Mouse (Mus musculus): ENCODE results near the gene Xxylt1. TPM values are rescaled to one million over a fixed set of nuclear protein-coding genes. Genes with fewer than 3 reads are reported as not detected.
A peak's percentile ranks its signal among the peaks of the same experiment; 100 is the strongest.

The Xxylt1 gene
- total RNA-seq (2021) = 10 to 100 TPM; 22.2 to 22.6 TPM

DNA sequence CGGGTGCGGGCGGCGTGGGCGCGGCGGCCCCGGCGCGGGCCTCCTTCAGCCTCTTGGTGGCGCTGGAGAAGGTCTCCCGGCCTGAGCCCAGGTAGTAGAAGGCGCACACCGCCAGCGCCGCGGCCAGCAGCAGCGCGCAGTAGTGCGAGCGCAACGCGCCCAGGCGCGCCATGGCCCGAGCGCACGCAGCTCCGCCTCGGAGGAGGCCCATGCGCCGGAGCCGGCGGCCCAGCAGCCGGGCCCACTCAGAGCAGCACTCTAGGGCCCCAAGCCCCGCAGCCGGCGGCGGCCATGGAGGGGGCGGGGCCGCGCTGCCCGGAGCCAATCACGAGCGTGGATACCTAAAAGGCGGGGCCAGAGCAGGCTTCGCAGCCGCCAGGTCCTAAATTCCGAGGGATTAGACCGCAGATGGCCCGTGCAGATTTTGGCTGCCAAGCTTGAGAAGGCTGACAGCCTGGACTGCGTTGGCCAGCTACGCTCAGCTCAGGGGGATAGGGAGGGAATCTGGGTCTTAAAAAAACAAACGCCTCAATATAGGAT lies at the start of gene Xxylt1:
TSS of gene Xxylt1 (minus strand) at position 308 of the 540 bp plus-strand sequence.
- intact Hi-C loops (cut with DNase I) = loop anchor here (2.0 kb wide), 1 partner anchor 274 kb away; no protein-coding TSS in a partner anchor
- peak; percentile 95 to 96 for DNase-seq (ENCODE audit: extremely low spot score in 1 of 2, low spot score in 2 of 2)

DNA sequence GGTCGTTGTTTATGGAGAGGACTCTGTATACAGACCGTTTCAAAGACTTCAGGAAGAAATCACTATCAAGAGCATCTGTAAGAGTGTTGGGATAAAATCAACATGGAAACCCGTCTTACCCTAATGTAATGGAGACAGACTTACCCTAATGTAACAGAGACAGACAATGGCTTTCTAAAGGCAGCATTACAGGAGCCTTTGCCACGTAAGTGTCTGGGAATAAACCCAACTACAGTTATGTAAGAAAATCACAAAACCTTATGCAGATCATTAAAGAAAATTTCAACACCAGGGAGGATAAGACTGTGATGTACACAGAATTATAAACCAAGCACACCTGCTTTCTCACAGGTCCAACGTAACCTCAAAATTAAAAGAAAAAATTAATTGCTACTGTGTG lies 46.9 kb upstream of the Xxylt1 start:
- no peak for DNase-seq (ENCODE audit: extremely low spot score in 1 of 2, low spot score in 2 of 2)
- intact Hi-C loops (cut with DNase I) = no loop called here

DNA sequence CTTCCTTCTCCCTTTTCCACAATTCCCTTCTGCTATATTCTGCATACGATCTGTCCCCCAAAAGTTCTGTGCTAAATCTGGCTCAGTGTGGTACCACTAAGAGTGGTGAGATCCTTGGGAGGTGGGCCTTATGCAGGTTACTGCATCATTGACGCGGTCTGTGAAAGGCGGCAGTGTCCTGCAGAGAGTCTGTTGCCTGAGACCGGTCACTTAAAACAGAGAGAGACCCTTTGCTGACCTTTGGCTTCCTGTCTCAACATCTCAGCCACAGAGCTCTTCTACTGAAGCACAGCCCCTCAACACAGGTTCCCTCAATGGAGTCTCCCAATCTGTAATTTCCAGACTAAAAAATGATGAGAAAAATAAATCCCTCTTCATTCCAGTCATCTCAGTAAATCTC lies 43.8 kb upstream of the Xxylt1 start:
- DNase-seq (ENCODE audit: extremely low spot score in 1 of 2, low spot score in 2 of 2) = no peak
- intact Hi-C loops (cut with DNase I) = no loop called here

DNA sequence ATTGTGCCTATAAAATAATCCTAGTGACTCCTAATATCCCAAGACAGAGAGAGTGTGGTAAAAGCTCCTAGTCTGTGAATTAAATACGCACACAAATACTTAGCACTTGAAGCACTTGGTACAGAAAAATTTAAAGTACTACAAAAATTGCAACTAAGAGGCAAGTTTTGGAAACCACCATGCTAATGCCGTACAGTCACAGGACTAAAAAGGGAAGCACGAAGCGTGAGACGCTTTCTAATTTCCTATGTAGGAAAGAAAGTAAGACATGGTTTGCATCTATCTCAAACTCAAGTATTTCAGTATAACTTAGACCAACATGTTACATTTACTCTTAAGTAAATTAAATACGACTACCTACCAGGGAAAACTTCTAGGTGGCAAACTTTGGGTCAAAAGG lies 40.4 kb upstream of the Xxylt1 start:
- intact Hi-C loops (cut with DNase I) = no loop called here

DNA sequence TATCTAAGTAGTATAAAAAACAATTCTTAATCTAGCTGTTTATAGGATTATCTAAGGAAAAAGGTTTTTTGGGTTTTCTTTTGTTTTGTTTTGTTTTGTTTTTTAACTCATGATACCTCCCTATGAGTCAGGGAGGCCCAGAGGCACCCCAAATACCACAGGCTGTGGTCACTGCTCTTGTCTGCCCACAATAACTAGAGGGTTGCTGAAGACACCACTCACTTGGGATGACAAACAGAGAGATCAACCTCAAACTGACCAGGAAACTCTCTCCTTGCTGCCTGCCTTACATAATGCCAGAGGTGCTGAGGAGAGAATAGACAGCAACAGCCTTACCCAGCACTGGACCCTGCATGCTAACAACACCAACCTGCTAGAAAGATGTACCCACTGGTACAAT lies 32.4 kb upstream of the Xxylt1 start:
- DNase-seq (ENCODE audit: extremely low spot score in 1 of 2, low spot score in 2 of 2) = no peak
- intact Hi-C loops (cut with DNase I) = no loop called here

More for the DNA sequence above, 40.4 kb upstream of the Xxylt1 start:
- DNase-seq (ENCODE audit: extremely low spot score in 1 of 2, low spot score in 2 of 2) = no peak

DNA sequence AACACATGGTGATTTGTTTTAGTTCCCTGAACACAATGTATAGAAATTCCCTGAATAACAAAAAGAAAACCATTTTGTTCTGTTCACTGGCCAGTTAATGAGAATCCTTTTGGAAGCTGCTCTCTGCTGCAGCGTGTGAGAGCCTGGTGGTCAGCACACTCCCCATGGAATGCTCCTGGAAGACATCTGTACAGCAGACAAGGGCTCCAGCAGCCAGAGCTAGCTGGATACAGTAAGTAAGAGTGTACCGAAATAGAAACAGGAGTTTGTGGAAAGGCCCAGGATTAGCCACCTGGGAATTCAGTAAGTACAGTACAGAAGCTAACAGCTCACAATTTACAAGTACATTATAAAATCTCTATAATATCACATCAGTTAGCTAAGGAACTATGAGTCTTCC lies 20.1 kb upstream of the Xxylt1 start:
- DNase-seq (ENCODE audit: extremely low spot score in 1 of 2, low spot score in 2 of 2) = no peak
- intact Hi-C loops (cut with DNase I) = loop anchor here (10.0 kb wide), 1 partner anchor 153 kb away; no protein-coding TSS in a partner anchor

DNA sequence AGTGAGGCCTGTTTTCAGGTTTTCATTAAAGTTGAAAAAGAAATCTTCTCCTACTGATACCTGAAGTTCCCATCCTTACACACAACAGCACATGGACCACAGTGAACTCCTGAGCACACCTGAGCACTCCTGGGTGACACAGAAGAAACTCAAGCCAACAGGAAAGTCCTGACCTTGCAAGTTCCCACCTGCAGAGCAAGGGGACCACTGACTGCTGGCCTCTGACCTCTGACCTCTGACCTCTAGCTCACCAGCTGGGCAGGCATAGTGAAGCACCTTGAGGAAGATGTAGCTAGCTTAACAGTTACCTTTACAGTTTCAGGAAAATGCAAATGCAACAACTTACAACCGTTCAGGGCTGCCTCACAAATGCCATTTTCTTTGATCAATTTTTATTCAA lies 18.7 kb upstream of the Xxylt1 start:
- no peak for DNase-seq (ENCODE audit: extremely low spot score in 1 of 2, low spot score in 2 of 2)
- intact Hi-C loops (cut with DNase I) = loop anchor here (10.0 kb wide), 1 partner anchor 155 kb away; no protein-coding TSS in a partner anchor

DNA sequence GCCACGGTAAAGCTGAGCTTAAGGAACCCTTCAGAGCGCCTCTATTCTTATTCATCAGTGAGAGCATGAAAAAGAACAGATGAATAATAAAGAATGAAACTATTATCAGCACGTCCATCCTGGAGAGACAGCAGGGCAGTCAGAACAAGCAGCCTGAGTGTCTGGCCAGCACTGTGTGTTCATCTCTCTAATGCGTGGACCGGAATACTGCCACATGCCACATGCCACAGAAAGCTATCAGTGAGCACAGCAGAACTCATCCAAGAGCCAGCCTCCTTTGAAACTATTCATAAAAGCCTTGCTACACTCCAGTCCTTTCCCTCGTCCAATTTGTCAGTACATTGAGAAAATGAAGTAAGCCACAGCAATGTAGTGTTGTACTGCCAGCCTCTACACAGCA lies 12.8 kb upstream of the Xxylt1 start:
- no peak for DNase-seq (ENCODE audit: extremely low spot score in 1 of 2, low spot score in 2 of 2)
- intact Hi-C loops (cut with DNase I) = no loop called here

DNA sequence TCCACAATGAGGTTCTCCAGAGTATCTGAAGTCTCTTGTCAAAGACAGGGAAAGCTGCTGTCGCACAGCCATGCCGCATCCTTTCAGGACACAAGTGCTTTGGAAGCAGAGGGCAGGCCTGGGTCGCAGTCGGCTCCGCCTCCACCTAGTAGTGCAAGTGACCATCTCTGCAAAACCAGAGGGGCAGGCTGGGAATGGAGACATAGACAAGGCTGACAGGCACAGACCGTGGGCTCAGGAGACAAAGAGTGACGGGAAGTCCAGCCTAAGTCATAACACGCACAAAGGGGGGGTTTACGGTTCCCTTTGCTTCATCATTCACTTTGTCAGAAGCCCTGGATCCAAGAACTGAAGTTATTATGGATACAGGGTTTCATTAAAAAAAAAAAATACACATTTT lies 12.0 kb upstream of the Xxylt1 start:
- no peak for DNase-seq (ENCODE audit: extremely low spot score in 1 of 2, low spot score in 2 of 2)
- intact Hi-C loops (cut with DNase I) = no loop called here

DNA sequence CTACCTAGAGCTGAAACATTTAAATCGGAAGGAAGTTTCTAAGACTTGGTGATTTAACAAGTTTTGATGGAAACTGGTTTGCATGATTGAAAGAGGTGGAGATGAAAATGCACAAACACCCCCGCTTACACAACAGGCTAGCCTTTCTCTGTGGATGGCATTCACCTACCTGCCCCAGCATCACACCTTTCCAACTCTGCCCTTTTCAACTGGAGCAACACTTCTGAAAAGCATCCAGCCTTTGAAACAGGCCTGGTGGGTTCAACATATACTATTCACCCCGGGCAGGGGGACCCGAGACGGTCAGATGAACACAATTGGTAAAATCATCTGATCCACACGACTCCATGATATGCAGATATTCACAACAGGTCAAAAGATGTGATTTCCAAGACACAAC lies 659 bp upstream of the Xxylt1 start:
- no peak for DNase-seq (ENCODE audit: extremely low spot score in 1 of 2, low spot score in 2 of 2)
- intact Hi-C loops (cut with DNase I) = loop anchor here (2.0 kb wide), 1 partner anchor 273 kb away; no protein-coding TSS in a partner anchor

DNA sequence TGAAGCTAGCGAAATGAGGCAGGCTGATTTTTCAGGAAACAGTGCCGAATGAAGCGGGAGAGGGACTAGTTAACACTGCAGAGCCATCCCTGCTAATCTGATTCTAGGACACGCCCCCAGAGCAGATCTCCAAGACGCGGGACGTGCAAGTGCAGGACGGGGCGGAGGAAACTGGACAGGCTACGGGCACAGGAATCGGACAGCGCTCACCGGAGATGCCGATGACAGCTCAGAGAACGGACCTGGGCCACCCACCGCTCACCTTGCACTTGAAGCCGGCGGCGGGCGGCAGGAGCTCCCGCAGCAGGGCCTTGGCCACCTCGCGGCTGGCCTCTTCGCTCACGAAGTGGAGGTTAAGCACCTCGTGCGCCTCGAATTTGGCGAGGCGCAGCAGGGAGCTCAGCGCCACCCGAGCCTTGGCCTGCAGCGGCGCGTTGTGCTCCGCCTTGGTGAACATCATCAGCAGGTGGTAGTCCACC lies 620 bp downstream of the Xxylt1 start:
- DNase-seq (ENCODE audit: extremely low spot score in 1 of 2, low spot score in 2 of 2) = peak; percentile 45 to 79
- intact Hi-C loops (cut with DNase I) = loop anchor here (2.0 kb wide), 1 partner anchor 274 kb away; no protein-coding TSS in a partner anchor

DNA sequence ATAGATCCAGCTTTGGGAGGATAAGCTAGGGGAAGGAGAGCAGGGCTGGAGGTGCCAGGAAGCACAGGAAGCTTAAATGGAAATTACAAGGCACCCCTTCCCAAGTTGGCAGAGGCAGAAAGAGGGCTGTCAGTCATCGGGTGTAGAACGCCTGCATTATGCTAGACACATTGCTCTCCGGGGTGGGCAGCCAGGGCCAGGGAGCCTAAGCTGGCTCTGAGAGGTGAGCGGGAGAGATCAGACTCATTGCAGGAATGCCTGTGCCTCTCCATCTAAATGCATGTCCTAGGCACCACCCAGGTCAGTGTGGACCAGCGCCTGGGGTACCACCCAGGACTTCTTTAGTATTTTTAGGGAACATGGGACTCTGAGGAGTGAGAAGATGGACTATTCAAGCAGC lies 3.8 kb downstream of the Xxylt1 start:
- DNase-seq (ENCODE audit: extremely low spot score in 1 of 2, low spot score in 2 of 2) = no peak
- intact Hi-C loops (cut with DNase I) = no loop called here

DNA sequence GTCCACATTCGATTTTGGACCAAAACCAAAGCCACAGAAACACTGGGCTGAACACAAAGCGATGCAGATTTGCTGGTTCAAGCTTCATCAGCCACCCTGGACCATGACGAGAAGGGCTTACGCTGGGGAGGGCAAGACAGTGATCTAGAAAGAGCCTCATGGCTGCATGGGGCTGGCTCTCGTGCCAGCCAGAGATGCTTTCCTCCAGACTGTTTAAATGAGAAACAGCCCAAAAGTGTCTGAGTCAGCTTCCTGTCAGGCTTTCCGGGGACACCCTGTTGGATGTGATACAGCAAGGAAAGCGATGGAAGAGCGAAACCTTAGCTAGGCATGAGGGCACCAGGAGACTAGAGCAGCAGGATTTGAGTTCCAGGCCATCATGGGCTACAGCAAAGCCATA lies 4.8 kb downstream of the Xxylt1 start:
- no peak for DNase-seq (ENCODE audit: extremely low spot score in 1 of 2, low spot score in 2 of 2)
- intact Hi-C loops (cut with DNase I) = no loop called here

DNA sequence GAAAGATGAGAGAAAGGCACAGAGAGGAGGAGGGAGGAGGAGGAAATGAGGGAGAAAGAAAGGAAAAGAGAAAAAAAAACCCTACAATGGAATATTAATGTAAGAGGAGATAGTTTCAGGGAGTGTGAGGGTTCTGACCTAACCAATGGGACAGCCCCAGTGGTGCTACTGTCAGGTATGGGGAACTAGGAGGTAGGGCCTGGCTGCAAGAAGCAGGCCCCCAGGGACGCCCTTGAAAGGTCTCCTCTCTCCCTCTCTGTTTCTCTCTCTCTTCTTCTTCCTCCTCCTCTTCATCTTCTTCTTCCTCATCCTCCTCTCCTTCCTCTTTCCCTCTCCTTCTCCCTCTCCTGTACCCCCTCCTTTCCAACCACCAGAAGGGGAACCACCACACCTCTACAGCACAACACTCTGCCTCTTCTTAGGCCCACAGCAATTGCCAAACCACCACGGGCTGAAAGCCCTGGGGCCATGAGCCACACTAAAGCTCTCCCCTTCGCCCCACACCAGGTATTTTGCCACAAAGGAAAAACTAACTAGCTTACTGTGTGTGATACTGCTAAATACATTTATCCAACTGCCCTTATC lies 6.8 kb downstream of the Xxylt1 start:
- no peak for DNase-seq (ENCODE audit: extremely low spot score in 1 of 2, low spot score in 2 of 2)
- intact Hi-C loops (cut with DNase I) = no loop called here

DNA sequence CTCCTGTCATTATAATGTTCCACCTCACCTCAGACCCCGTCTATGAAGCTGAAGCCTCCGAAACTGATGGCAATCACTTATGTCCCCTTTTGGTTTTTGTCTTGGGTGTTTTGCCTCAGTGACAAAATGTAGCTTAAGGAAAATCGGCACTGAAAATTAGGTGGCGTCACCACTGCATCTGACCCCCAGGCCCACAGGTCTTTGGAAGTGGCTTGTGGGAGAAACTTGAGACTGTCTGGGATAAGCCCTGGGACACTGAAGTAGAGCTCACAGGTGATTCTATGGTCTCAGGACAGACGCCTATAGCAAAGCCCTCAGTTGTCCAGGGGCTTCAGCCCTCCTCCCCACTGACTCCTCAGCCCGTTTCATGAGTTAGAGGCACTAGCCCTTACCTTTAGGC lies 9.5 kb downstream of the Xxylt1 start:
- intact Hi-C loops (cut with DNase I) = loop anchor here (2.0 kb wide), 1 partner anchor 475 kb away; no protein-coding TSS in a partner anchor
- DNase-seq (ENCODE audit: extremely low spot score in 1 of 2, low spot score in 2 of 2) = peak in 1 of 2 experiments; percentile 13

DNA sequence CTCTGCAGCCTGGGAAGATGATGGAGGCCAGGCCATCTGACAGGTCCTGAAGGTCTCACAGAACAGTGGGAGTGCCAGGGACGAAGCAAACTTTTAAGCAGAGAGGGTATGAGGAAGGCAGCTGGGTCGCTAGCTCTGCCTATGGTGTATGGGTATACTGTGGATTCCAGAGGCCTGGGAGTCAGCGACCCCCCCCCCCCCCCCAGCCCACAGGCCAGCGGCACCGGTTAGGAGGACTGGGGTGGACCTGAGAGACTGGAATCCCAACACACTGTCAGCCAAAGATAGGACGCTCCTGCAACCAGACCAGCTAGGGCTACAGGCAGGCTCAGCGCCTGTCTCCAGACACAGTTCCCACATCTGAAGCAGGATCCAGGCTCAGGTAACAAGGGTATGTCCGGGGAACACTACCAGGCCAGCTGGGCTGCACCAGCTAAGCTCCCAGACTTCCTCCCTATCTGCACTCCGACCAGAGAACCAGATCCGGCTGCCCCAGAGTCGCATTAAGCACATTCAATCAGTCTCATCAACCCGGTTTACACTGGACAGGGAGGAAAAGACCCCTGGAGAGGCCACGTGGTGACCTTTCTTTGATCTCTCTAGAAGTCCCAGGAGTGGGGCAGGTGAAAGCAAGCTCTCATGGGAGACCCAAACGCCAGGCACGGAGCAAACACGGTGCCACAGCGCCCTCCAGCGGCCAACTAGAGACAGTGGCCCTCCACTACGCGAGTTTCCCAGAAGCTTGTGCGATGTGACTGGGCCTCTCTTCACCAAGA lies 10.7 kb downstream of the Xxylt1 start:
- DNase-seq (ENCODE audit: extremely low spot score in 1 of 2, low spot score in 2 of 2) = peak; percentile 76 to 89
- intact Hi-C loops (cut with DNase I) = loop anchor here (2.0 kb wide), 1 partner anchor 474 kb away; no protein-coding TSS in a partner anchor

DNA sequence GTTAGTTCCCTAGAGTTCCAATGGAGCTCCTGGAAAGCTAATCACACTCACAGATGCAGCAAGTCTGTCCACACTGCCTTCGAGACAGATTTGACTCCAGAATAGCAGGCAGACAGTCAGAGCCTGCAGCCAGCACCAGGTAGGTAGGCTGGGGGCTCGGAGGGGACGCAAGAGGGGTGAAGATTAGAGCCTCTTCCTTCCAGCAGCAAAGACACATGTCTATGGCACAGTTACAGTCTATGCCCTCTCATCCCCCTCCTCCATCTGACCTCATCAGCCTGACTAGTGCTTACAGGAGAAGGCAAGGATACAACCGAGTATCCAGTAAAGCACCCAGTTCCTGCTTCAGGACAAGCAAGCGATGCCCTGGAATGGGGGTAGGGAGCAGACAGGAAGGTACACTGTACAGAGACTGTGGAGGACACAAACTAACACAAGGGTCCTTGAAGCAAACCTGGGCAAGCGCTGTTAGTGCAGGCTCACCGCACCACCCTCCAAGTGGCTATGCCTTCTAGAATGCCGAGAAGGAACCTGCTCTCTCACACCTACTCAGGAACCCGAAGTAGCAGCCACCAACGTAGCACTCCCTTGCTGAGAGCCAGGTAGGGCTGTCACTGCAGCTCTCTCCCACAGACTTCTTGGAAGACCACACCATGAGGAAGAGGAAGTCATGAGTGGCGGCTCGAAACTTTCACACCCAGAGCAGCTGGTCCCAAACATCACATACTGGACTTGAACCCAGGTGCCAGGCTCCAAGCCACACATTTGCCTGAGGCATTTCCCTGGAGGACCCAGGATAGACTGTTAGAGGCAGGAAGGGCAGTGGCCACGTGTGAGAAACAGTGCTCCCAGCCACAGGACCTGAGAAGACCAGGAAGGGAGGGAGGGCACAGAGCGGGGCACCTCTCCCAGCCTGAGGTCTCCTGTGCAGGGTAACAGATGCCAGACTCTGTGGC lies 11.7 kb downstream of the Xxylt1 start:
- intact Hi-C loops (cut with DNase I) = loop anchor here (2.0 to 5.0 kb wide), 2 partner anchors 92 to 473 kb away; no protein-coding TSS in a partner anchor
- peak in 1 of 2 experiments; percentile 15 for DNase-seq (ENCODE audit: extremely low spot score in 1 of 2, low spot score in 2 of 2)

DNA sequence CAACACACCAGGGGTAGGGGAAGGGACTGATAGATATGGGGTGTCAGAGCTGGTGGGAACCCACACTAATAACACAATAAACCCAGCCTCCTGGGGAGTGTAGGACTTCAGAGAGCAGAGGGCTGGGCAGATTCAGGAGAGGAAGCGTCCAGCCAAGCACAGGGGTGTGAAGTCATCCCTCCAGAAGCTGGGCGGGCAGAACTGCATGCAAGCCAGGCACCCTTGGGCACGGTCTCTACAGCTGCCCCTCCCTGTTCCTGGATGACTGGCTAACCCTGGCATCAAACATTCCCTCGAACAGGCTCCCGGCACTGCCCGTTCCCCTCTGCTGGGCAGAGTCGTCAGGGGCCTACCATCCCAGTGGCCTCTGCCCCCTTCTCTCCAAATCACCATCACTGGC lies 13.0 kb downstream of the Xxylt1 start:
- DNase-seq (ENCODE audit: extremely low spot score in 1 of 2, low spot score in 2 of 2) = peak in 1 of 2 experiments; percentile 45
- intact Hi-C loops (cut with DNase I) = loop anchor here (5.0 kb wide), 1 partner anchor 91 kb away; no protein-coding TSS in a partner anchor
